Mouse (Mus musculus) C2C12 (cell line): ENCODE results near the gene Med31.

ENCODE experiments used
- CTCF ChIP-seq: IDR thresholded peaks from one replicate; pipeline ENCODE4 v1.5.1; 2011; ENCODE audit not compliant: control insufficient read depth, insufficient read depth, insufficient read length
- FOSL1 ChIP-seq: IDR thresholded peaks from one replicate; pipeline ENCODE4 v1.8.0; 2011; ENCODE audit warnings: mild to moderate bottlenecking, low read length; ENCODE audit not compliant: poor library complexity, insufficient read depth, severe bottlenecking
- MYOD1 ChIP-seq: IDR thresholded peaks from one replicate; pipeline ENCODE4 v1.6.1; 2011; ENCODE audit warnings: low read depth; ENCODE audit not compliant: control insufficient read depth, insufficient read length

DNA sequence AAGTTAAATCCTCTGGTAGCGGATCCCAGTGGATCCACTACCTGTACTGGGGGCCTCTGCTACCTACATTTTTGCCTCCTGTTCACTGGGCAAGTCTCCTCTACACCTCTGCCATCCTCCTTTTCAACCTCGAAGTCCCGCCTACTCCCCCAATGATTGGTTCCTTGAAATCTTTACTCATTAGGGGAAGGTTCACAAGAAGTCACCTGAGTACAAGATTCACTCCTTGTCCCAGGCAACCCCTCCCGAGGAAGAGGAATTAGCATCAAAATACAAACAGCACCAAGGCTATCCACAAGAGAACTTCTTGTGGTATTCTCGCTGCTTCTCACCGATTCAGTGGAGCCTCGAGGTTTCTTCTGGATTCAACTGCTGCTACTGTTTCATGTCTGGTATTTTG lies 16.7 kb upstream of the Med31 start:
- TF ChIP-seq CTCF, result no peak
- TF ChIP-seq FOSL1, result no peak
- no peak for TF ChIP-seq MYOD1
